Mouse (Mus musculus): ENCODE data around the gene Fgf12.

DNA sequence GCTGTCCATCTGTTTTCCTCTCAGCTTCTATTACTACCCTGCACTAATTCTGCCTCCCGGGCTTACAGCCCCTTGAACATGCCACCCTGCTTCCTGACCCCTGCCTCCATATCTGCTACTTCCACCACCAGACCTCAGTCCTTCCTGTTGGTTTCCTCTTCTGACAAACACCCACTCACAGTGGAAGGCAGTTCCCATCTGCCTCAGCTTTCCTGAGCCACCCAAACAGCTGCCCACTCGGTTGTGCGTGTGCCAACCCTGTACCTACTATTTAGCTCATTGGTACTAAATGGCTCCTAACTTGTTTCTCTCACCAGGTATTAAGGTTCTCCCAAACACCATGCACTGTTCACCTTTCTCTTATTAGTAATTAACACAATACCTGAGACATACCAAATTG lies 71.2 kb downstream of the Fgf12 start:
- TF ChIP-seq CTCF (IDR thresholded peaks at IDR 0.05; ENCODE audit: low read depth) (no peak), EP300 (IDR thresholded peaks at IDR 0.05; ENCODE audit: low read depth) (no peak)

All from liver, embryonic 14.5 days (tissue).